Mouse (Mus musculus): ENCODE measurements around the gene Cutal.

- TF ChIP-seq EP300 (IDR thresholded peaks at IDR 0.05; ENCODE audit: low read depth) = no peak
- TF ChIP-seq CTCF (IDR thresholded peaks at IDR 0.05; ENCODE audit: low read depth) = no peak
Measured at GRCm38 (mm10) chr2:34899682-34900081, 25.5 kb downstream of the Cutal start.

Measured in liver, embryonic 14.5 days (tissue).